Mouse (Mus musculus) spleen, adult 2 months (tissue): Measurements from ENCODE around the gene Fgf14. TPM values are rescaled to one million over a fixed set of nuclear protein-coding genes. Genes with fewer than 3 reads are reported as not detected.

Source experiments
- DNase-seq, 2 experiments: peaks; one replicate each; pipeline versions ENCODE4 v3.0.0 to v3.0.0-alpha.2; 2012 to 2021; ENCODE audit warnings: low spot score in 2 of 2, low read depth in 1 of 2
- H3K27ac ChIP-seq: fragments of 200-500 bp; 2 replicates; pipeline ENCODE4 v1.5.1; 2012; ENCODE audit warnings: low read length, inconsistent platforms; ENCODE audit not compliant: insufficient read depth
- H3K27me3 ChIP-seq: fragments of 200-500 bp; 2 replicates; pipeline ENCODE4 v1.6.1; 2012; ENCODE audit warnings: mild to moderate bottlenecking, moderate library complexity, low read length, inconsistent platforms; ENCODE audit not compliant: control insufficient read depth, insufficient read depth
- H3K36me3 ChIP-seq: fragments of 200-500 bp; 2 replicates; pipeline ENCODE4 v1.6.1; 2012; ENCODE audit warnings: mild to moderate bottlenecking, low read length, inconsistent platforms; ENCODE audit not compliant: control insufficient read depth, insufficient read depth
- H3K4me1 ChIP-seq: fragments of 200-500 bp; 2 replicates; pipeline ENCODE4 v1.6.1; 2011; ENCODE audit warnings: inconsistent platforms; ENCODE audit not compliant: control insufficient read depth, insufficient read depth, insufficient read length
- H3K4me3 ChIP-seq: fragments of 200-500 bp; 2 replicates; pipeline ENCODE4 v1.5.1; 2011; ENCODE audit warnings: mild to moderate bottlenecking, inconsistent platforms; ENCODE audit not compliant: insufficient read depth, insufficient read length; ENCODE audit errors: extremely low read depth
- CTCF ChIP-seq: fragments of 200-500 bp; IDR thresholded peaks from 2 replicates; pipeline ENCODE4 v1.5.1; 2011; ENCODE audit warnings: mild to moderate bottlenecking, inconsistent platforms; ENCODE audit not compliant: insufficient read depth, insufficient read length, insufficient replicate concordance; ENCODE audit errors: extremely low read depth
- POLR2A ChIP-seq: fragments of 200-500 bp; IDR thresholded peaks from 2 replicates; pipeline ENCODE4 v1.6.1; 2011; ENCODE audit warnings: low read depth, low read length, inconsistent platforms
- WGBS: fragments of 180-500 bp; shearing (Covaris S2); methylation state at CpG from one replicate; pipeline ENCODE4 v1.1.7; 2018; 5-methylcytosine and 5-hydroxymethylcytosine counted together
- polyA plus RNA-seq: library from polyadenylated mRNA; depleted of rRNA; stranded (reverse); fragments of >200 nt; gene quantifications from 2 replicates; pipeline ENCODE4 v1.2.3, GENCODE M21; 2012

Gene Fgf14
- polyA plus RNA-seq, 1 experiment, result 0.02 TPM

- WGBS, result 59% methylated on average over 3 of the region's 3 CpGs
- H3K4me3 ChIP-seq, result no peak overlapping the region
- no peak overlapping the region for H3K27ac ChIP-seq
- H3K36me3 ChIP-seq, result no peaks in the 10 kb centered on the region
- no peaks in the 10 kb centered on the region for H3K4me1 ChIP-seq
- no peaks in the 10 kb centered on the region for H3K27me3 ChIP-seq
- DNase-seq, result no peak
- TF ChIP-seq CTCF (no peak), POLR2A (no peak)
Observed at GRCm38 (mm10) chr14:124642822-124643221, 34.1 kb downstream of the Fgf14 start.

DNA sequence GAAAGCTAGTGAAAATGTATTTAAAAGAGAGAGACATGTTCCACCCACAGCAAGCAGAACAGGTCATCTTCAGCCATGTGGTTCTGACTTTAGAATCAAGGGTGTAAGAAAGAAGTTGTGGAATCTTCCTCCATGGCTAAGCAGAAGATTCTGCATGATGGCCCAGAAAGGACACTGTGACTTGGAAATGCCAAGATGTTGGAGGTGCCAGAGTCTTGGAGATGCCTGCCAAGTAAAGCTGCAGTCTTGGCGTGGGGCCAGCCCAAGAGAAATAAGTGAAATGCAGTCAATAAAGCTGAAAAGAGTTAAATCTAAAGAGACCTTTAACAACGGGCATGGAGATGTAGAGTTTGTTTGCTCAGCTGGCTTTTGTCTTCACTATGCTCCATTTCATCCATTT, 42.0 kb downstream of the Fgf14 start:
- Histone ChIP-seq H3K4me1 (no peaks in the 10 kb centered on the region), H3K4me3 (no peak overlapping the region), H3K27me3 (no peaks in the 10 kb centered on the region), H3K27ac (no peak overlapping the region), H3K36me3 (no peaks in the 10 kb centered on the region)
- TF ChIP-seq CTCF, result no peak
- TF ChIP-seq POLR2A, result no peak
- WGBS, result 78% methylated on average over 2 of the region's 2 CpGs
- no peak for DNase-seq

DNA sequence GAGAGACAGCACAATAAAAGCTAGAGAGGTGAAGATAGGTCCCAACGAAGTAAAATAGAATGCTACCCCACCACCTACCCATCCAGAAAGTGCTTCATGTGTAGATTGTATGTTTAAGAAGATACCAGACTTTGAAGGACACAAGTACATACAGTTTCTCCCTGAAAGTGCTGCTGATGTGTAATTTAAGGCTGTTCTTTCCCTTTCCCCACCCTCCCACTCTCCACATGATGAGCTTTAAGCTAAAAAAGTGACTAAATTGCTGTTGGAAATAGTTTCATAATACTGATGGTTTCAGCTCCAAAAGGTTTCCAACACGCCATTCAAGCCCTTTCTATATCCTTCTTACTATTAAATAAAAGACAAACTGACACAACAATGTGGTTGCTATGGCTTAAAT, 63.5 kb downstream of the Fgf14 start:
- Histone ChIP-seq H3K4me1 (no peaks in the 10 kb centered on the region), H3K27ac (no peak overlapping the region), H3K36me3 (no peaks in the 10 kb centered on the region), H3K27me3 (no peaks in the 10 kb centered on the region), H3K4me3 (no peak overlapping the region)
- DNase-seq, result no peak
- no peak for TF ChIP-seq CTCF
- no peak for TF ChIP-seq POLR2A
- 44% methylated on average over 2 of the region's 2 CpGs for WGBS

GRCm38 (mm10) chr14:124606036-124606711, 70.8 kb downstream of the Fgf14 start:
- TF ChIP-seq POLR2A, result no peak
- no peak for TF ChIP-seq CTCF
- no peaks in the 10 kb centered on the region for H3K4me1 ChIP-seq
- H3K36me3 ChIP-seq, result no peaks in the 10 kb centered on the region
- whole genome bisulfite sequencing, result 81% methylated on average over 2 of the region's 2 CpGs
- DNase-seq, result no peak
- H3K27me3 ChIP-seq, result no peaks in the 10 kb centered on the region
- no peak overlapping the region for H3K27ac ChIP-seq
- no peak overlapping the region for H3K4me3 ChIP-seq

DNA sequence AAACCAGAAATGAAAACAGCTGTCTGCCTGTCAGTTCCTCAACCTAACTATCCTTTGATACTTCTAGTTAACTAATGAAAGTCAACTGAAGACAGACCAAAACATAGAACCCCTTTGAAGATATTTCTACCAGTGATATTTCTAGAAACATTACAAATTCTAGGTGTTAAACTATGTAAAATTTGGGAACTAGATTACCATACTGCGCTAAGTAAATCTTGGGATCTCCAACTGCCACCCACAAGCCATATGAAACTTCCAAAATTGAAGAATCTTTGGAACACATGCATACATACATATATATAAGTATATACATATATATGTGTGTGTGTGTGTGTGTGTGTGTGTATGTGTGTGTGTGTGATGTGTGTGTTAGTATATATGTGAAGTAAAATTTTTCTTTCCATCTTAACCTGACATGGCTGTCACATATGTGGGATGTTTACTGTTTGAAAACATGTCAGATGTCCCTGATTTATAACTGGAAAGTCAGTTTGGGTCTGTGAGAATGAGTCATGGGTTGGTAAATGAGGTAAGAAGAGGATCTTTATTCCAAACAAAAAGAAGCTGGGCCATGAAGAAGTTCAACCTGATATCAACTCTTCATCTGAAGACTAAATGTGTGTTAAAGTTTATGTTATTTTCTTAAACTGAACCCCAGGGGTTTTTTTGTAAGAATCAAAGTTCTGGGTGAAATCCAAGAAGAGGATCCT, 71.7 kb downstream of the Fgf14 start:
- TF ChIP-seq POLR2A (no peak), CTCF (no peak)
- no peak overlapping the region for H3K4me3 ChIP-seq
- WGBS, result 73% methylated on average over 1 of the region's 1 CpGs
- no peaks in the 10 kb centered on the region for H3K36me3 ChIP-seq
- H3K27me3 ChIP-seq, result no peaks in the 10 kb centered on the region
- H3K27ac ChIP-seq, result no peak overlapping the region
- H3K4me1 ChIP-seq, result no peaks in the 10 kb centered on the region
- no peak for DNase-seq

DNA sequence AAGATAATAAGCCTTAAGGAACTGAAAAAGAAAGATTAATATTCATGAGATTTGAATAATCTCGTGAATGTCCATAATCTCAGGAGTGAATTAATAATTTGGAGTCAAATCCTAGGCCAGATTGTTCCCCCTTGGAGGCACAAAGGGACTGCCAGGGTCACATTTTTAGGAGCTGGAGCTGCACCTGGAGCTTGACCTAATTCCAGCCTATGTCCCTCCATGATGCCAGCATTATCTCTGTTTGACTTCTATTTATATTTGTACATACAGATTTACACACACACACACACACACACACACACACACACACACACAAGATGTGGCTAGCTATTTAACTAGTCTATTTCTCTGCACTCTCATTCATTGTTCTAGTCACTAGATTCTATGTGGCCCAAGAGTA, 100.4 kb downstream of the Fgf14 start:
- Histone ChIP-seq H3K36me3 (no peaks in the 10 kb centered on the region), H3K27me3 (no peaks in the 10 kb centered on the region), H3K27ac (no peak overlapping the region), H3K4me1 (no peaks in the 10 kb centered on the region), H3K4me3 (no peak overlapping the region)
- DNase-seq, result no peak
- no peak for TF ChIP-seq CTCF
- no peak for TF ChIP-seq POLR2A
- WGBS, result 50% methylated on average over 1 of the region's 1 CpGs

GRCm38 (mm10) chr14:124575130-124575885, 101.6 kb downstream of the Fgf14 start:
- Histone ChIP-seq H3K4me3 (no peak overlapping the region), H3K27ac (no peak overlapping the region), H3K4me1 (no peaks in the 10 kb centered on the region), H3K36me3 (no peaks in the 10 kb centered on the region), H3K27me3 (no peaks in the 10 kb centered on the region)
- TF ChIP-seq CTCF (no peak), POLR2A (no peak)
- DNase-seq, result no peak
- WGBS, result 83% methylated on average over 1 of the region's 1 CpGs
